Mouse (Mus musculus): ENCODE results near the gene Mospd3. TPM values are rescaled to one million over a fixed set of nuclear protein-coding genes. Genes with fewer than 3 reads are reported as not detected.

The Mospd3 gene
- polyA plus RNA-seq, 1 experiment from 2014 or later: 46.3 TPM

- WGBS: 82% methylated on average over 8 of the region's 8 CpGs
- Histone ChIP-seq H3K27me3 (no peaks in the 10 kb centered on the region), H3K27ac (replicated peaks) (no peak overlapping the region), H3K4me1 (no peaks in the 10 kb centered on the region), H3K36me3 (peaks cover 13% of the 10 kb centered on the region; the same call in 1 of the 2 replicates), H3K9me3 (no peaks in the 10 kb centered on the region), H3K4me3 (no peak overlapping the region), H3K9ac (replicated peaks) (no peak overlapping the region), H3K4me2 (replicated peaks) (no peak overlapping the region)
- ATAC-seq (replicated peaks): no peak
Observed at GRCm38 (mm10) chr5:137568223-137568798, 32.5 kb downstream of the Mospd3 start.

- no peak for ATAC-seq (replicated peaks)
- 98% methylated on average over 5 of the region's 5 CpGs for WGBS
- H3K27me3 ChIP-seq: no peaks in the 10 kb centered on the region
- H3K27ac ChIP-seq (replicated peaks): no peak overlapping the region
- H3K4me3 ChIP-seq: no peak overlapping the region
- no peaks in the 10 kb centered on the region for H3K4me1 ChIP-seq
- peaks cover 13% of the 10 kb centered on the region; the same call in 1 of the 2 replicates for H3K36me3 ChIP-seq
- no peak overlapping the region for H3K4me2 ChIP-seq (replicated peaks)
- H3K9ac ChIP-seq (replicated peaks): no peak overlapping the region
- H3K9me3 ChIP-seq: no peaks in the 10 kb centered on the region
Observed at GRCm38 (mm10) chr5:137566416-137566815, 34.4 kb downstream of the Mospd3 start.

- no peak for ATAC-seq (replicated peaks)
- no peaks in the 10 kb centered on the region for H3K4me1 ChIP-seq
- WGBS: 74% methylated on average over 6 of the region's 6 CpGs
Observed at GRCm38 (mm10) chr5:137565744-137566143, 35.1 kb downstream of the Mospd3 start.

GRCm38 (mm10) chr5:137562965-137563364 lies 37.9 kb downstream of the Mospd3 start:
- Histone ChIP-seq H3K27ac (replicated peaks) (no peak overlapping the region), H3K27me3 (no peaks in the 10 kb centered on the region), H3K9me3 (no peaks in the 10 kb centered on the region), H3K4me1 (no peaks in the 10 kb centered on the region), H3K4me2 (replicated peaks) (no peak overlapping the region), H3K4me3 (no peak overlapping the region), H3K9ac (replicated peaks) (no peak overlapping the region), H3K36me3 (peaks cover 13% of the 10 kb centered on the region; the same call in 1 of the 2 replicates)
- 73% methylated on average over 10 of the region's 10 CpGs for WGBS
- no peak for ATAC-seq (replicated peaks)

More at GRCm38 (mm10) chr5:137565744-137566143, 35.1 kb downstream of the Mospd3 start:
- no peaks in the 10 kb centered on the region for H3K9me3 ChIP-seq
- H3K9ac ChIP-seq (replicated peaks): no peak overlapping the region
- peaks cover 13% of the 10 kb centered on the region; the same call in 1 of the 2 replicates for H3K36me3 ChIP-seq
- H3K4me2 ChIP-seq (replicated peaks): no peak overlapping the region
- H3K27me3 ChIP-seq: no peaks in the 10 kb centered on the region
- no peak overlapping the region for H3K4me3 ChIP-seq
- H3K27ac ChIP-seq (replicated peaks): no peak overlapping the region

- ATAC-seq (replicated peaks): no peak
- H3K27me3 ChIP-seq: no peaks in the 10 kb centered on the region
- no peak overlapping the region for H3K4me3 ChIP-seq
- H3K9me3 ChIP-seq: no peaks in the 10 kb centered on the region
- peaks cover 6% of the 10 kb centered on the region; the same call in 1 of the 2 replicates for H3K36me3 ChIP-seq
- H3K4me2 ChIP-seq (replicated peaks): no peak overlapping the region
- no peaks in the 10 kb centered on the region for H3K4me1 ChIP-seq
- no peak overlapping the region for H3K27ac ChIP-seq (replicated peaks)
- WGBS: 40% methylated on average over 6 of the region's 6 CpGs
- H3K9ac ChIP-seq (replicated peaks): no peak overlapping the region
Observed at GRCm38 (mm10) chr5:137561556-137561955, 39.3 kb downstream of the Mospd3 start.

- peak; percentile 33; the same call in 1 of the 2 replicates for ATAC-seq (replicated peaks)
Observed at GRCm38 (mm10) chr5:137553898-137554297, 47.0 kb downstream of the Mospd3 start.

GRCm38 (mm10) chr5:137553411-137553837 lies 47.4 kb downstream of the Mospd3 start, which contains the start of gene Actl6b:
Gene Actl6b, plus strand, starts transcription at chr5:137553517.
- Histone ChIP-seq H3K4me2 (replicated peaks) (peak within 1 kb of the TSS; percentile 51), H3K36me3 (no peaks in the 10 kb centered on the region), H3K4me1 (peaks cover 18% of the 10 kb centered on the region), H3K9ac (replicated peaks) (peak within 1 kb of the TSS; percentile 58), H3K27me3 (no peaks in the 10 kb centered on the region), H3K4me3 (peak within 1 kb of the TSS; percentile 63), H3K27ac (replicated peaks) (peak within 1 kb of the TSS; percentile 71), H3K9me3 (no peaks in the 10 kb centered on the region)
- WGBS: under 1% methylated on average over 37 of the region's 37 CpGs
- ATAC-seq (replicated peaks): peak; percentile 97

More at GRCm38 (mm10) chr5:137553898-137554297, 47.0 kb downstream of the Mospd3 start:
- peak overlapping the region; percentile 71 for H3K27ac ChIP-seq (replicated peaks)
- peak overlapping the region; percentile 51 for H3K4me2 ChIP-seq (replicated peaks)
- no peaks in the 10 kb centered on the region for H3K36me3 ChIP-seq
- WGBS: 47% methylated on average over 11 of the region's 11 CpGs
- H3K4me3 ChIP-seq: peak overlapping the region; percentile 63
- H3K27me3 ChIP-seq: no peaks in the 10 kb centered on the region
- no peaks in the 10 kb centered on the region for H3K9me3 ChIP-seq
- peaks cover 18% of the 10 kb centered on the region for H3K4me1 ChIP-seq
- H3K9ac ChIP-seq (replicated peaks): peak overlapping the region; percentile 58

GRCm38 (mm10) chr5:137553000-137553399 lies 47.9 kb downstream of the Mospd3 start:
- Histone ChIP-seq H3K4me1 (peaks cover 18% of the 10 kb centered on the region), H3K4me2 (replicated peaks) (peak overlapping the region; percentile 51), H3K9me3 (no peaks in the 10 kb centered on the region), H3K9ac (replicated peaks) (peak overlapping the region; percentile 58), H3K4me3 (peak overlapping the region; percentile 63), H3K27ac (replicated peaks) (peak overlapping the region; percentile 71), H3K27me3 (no peaks in the 10 kb centered on the region), H3K36me3 (no peaks in the 10 kb centered on the region)
- ATAC-seq (replicated peaks): peak; percentile 49
- 20% methylated on average over 6 of the region's 6 CpGs for WGBS

GRCm38 (mm10) chr5:137551119-137551518 lies 49.7 kb downstream of the Mospd3 start:
- H3K4me2 ChIP-seq (replicated peaks): no peak overlapping the region
- no peak for ATAC-seq (replicated peaks)

GRCm38 (mm10) chr5:137549840-137550239 lies 51.0 kb downstream of the Mospd3 start:
- Histone ChIP-seq H3K36me3 (no peaks in the 10 kb centered on the region), H3K4me2 (replicated peaks) (no peak overlapping the region), H3K9me3 (no peaks in the 10 kb centered on the region), H3K27ac (replicated peaks) (no peak overlapping the region), H3K4me1 (peaks cover 13% of the 10 kb centered on the region), H3K27me3 (no peaks in the 10 kb centered on the region), H3K4me3 (no peak overlapping the region), H3K9ac (replicated peaks) (no peak overlapping the region)
- no peak for ATAC-seq (replicated peaks)
- WGBS: 85% methylated on average over 2 of the region's 2 CpGs

More at GRCm38 (mm10) chr5:137551119-137551518, 49.7 kb downstream of the Mospd3 start:
- no peak overlapping the region for H3K9ac ChIP-seq (replicated peaks)
- H3K4me1 ChIP-seq: peaks cover 18% of the 10 kb centered on the region
- H3K27ac ChIP-seq (replicated peaks): no peak overlapping the region
- H3K27me3 ChIP-seq: no peaks in the 10 kb centered on the region
- H3K4me3 ChIP-seq: no peak overlapping the region
- no peaks in the 10 kb centered on the region for H3K36me3 ChIP-seq
- WGBS: 72% methylated on average over 5 of the region's 5 CpGs
- H3K9me3 ChIP-seq: no peaks in the 10 kb centered on the region
